Mouse (Mus musculus) heart, adult 11 months (tissue): ENCODE measurements around the gene Poldip2.
A peak's percentile ranks its signal among the peaks of the same experiment; 100 is the strongest.

Experiments
- DNase-seq: peaks from one replicate; pipeline ENCODE4 v3.0.0; 2022

Gene Poldip2

GRCm38 (mm10) chr11:78512025-78512957, at the start of gene Poldip2, which contains the start of gene Tmem199:
Poldip2 (plus strand) TSS chr11:78512193.
Tmem199 (minus strand) TSS chr11:78512172.
- peak; percentile 99 for DNase-seq

- no peak for DNase-seq
Observed at GRCm38 (mm10) chr11:78462669-78463068, 49.3 kb upstream of the Poldip2 start.

- no peak for DNase-seq
Observed at GRCm38 (mm10) chr11:78463286-78464036, 48.5 kb upstream of the Poldip2 start.

- DNase-seq: no peak
Observed at GRCm38 (mm10) chr11:78465116-78465515, 46.9 kb upstream of the Poldip2 start.

GRCm38 (mm10) chr11:78465568-78466180, 46.3 kb upstream of the Poldip2 start, which contains the start of gene Slc46a1:
Slc46a1 (plus strand) TSS chr11:78465697.
- DNase-seq: peak; percentile 98

- DNase-seq: no peak
Observed at GRCm38 (mm10) chr11:78466242-78466912, 45.6 kb upstream of the Poldip2 start.

GRCm38 (mm10) chr11:78467515-78467914, 44.5 kb upstream of the Poldip2 start:
- no peak for DNase-seq

GRCm38 (mm10) chr11:78467932-78468331, 44.1 kb upstream of the Poldip2 start:
- DNase-seq: no peak

GRCm38 (mm10) chr11:78471326-78472103, 40.5 kb upstream of the Poldip2 start:
- no peak for DNase-seq

- DNase-seq: no peak
Observed at GRCm38 (mm10) chr11:78475289-78475688, 36.7 kb upstream of the Poldip2 start.

- DNase-seq: no peak
Observed at GRCm38 (mm10) chr11:78483639-78484038, 28.4 kb upstream of the Poldip2 start.

- DNase-seq: peak; percentile 92
Observed at GRCm38 (mm10) chr11:78488168-78488567, 23.8 kb upstream of the Poldip2 start.

- DNase-seq: peak; percentile 90
Observed at GRCm38 (mm10) chr11:78490781-78491241, 21.2 kb upstream of the Poldip2 start.

- DNase-seq: no peak
Observed at GRCm38 (mm10) chr11:78495904-78496303, 16.1 kb upstream of the Poldip2 start.

- peak; percentile 93 for DNase-seq
Observed at GRCm38 (mm10) chr11:78497071-78497541, 14.9 kb upstream of the Poldip2 start.

- DNase-seq: peak; percentile 99
Observed at GRCm38 (mm10) chr11:78497544-78498522, 14.2 kb upstream of the Poldip2 start, which contains the start of gene Sarm1. Sarm1 (minus strand) TSS chr11:78497754.

- peak; percentile 98 for DNase-seq
Observed at GRCm38 (mm10) chr11:78499004-78499403, 13.0 kb upstream of the Poldip2 start, which contains the start of gene Vtn. Vtn (plus strand) TSS chr11:78499091.

GRCm38 (mm10) chr11:78499543-78499942, 12.4 kb upstream of the Poldip2 start:
- DNase-seq: no peak

- peak; percentile 87 for DNase-seq
Observed at GRCm38 (mm10) chr11:78500623-78501202, 11.3 kb upstream of the Poldip2 start.

- DNase-seq: no peak
Observed at GRCm38 (mm10) chr11:78501529-78501928, 10.5 kb upstream of the Poldip2 start.
